Mouse (Mus musculus) ZHBTc4 (cell line): ENCODE measurements around the gene Eif4e1b.

Source experiments
- DNase-seq: peaks from one replicate; pipeline ENCODE4 v3.0.0-alpha.2; 2011; ENCODE audit warnings: low read depth, low spot score

Eif4e1b gene

DNA sequence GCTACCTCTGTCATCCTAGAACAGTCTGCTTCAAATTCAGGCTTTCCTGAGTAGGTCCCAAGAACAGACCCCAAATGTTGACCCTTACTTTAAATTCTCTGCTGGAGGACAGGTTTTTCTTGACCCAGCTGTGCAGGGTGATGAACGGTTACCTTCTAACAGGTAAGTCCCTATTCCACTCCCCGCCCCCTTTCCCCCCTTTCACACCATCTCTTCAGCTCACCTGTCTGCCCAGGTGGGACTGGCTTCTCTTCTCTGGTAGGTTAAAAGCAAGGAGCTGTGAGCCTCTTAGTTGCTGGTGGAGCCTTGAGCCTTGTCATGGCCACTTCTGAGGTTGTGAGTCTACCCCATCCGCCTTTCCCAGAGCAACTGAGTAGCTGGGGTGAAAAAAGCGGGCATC, at the start of gene Eif4e1b:
Eif4e1b (plus strand) TSS at position 301 of the 400 bp plus-strand sequence.
- DNase-seq: no peak

DNA sequence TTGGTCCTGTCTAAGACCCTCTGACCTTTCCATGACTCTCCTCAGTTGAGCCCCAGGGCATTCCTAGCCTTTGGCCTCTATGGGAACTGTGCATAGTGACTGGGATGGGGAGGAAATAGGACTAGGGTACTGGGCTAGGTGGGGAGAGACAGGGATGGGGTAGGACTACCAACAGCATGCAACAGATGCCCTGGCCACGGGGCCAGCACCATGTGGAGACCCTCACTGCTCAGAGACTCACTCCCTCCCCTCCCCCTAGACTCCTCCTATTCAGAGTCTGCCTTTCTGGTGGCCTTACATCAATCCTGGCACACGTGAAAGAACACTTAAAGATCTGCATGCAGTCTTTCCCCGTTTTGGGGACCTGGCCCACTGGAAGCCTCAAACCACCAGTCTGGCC, 46.9 kb upstream of the Eif4e1b start:
- DNase-seq: no peak

- DNase-seq: peak; percentile 84
Observed at GRCm38 (mm10) chr13:54737488-54738212, 46.1 kb upstream of the Eif4e1b start.

DNA sequence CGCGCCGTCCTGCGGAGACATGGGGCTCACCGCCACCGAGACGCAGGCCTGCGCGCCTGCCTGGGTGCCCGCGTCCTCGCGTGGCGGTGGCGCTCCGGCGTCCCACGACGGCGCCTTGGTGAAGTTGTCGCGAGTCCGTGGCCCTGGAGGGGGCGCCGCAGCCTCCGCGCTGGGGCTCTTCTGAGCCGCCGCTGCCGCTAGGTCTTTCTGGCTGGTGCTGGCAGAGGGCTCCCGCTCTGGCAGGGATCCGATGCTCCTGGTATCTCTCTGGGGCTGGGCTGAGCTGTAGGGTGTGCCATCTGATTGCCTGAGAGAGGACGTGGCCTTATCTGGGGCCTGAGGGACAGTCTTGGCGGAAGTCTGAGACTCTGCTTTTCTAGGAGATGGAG, 45.6 kb upstream of the Eif4e1b start:
- peak; percentile 74 for DNase-seq

DNA sequence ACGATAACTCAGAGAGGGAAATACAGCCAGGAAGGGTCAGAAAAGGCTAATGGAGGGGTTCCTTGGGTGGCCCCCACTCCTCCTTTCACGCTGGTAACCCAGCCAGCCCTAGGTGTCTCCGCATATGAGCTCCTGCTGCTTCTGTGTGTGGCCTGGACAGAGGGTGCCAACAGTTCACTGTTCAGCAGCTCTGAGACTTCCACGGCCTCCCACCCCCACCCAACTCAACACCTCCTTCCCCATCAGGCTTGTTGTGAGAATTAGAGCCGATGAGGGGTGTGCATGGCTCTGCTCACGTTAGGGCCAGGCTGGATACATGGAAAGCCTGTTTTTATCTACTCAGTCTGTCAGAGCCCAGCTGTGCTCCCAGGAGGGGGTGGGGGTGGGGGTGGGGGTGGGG, 37.7 kb upstream of the Eif4e1b start:
- no peak for DNase-seq

GRCm38 (mm10) chr13:54746896-54747295, 36.9 kb upstream of the Eif4e1b start:
- DNase-seq: no peak

DNA sequence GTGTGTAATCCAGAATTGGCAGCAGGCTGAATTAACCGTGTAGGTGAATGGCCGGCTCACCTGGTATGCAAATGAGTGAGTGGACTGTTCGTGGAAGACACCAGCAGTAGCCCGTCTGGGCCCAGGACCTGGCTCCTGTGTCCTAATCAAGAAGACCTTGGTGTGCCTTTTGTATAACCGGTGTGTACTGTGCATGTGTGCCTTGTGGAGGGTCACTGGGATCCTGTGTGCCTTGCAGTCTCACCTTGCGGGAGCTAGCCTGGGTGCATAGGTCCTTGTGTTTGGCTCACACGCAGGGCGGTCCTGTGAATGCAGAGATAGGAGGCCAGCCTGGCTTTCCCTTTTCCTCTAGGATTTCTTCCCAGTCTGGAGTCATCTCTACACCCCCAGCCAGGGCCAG, 35.6 kb upstream of the Eif4e1b start:
- DNase-seq: no peak

- no peak for DNase-seq
Observed at GRCm38 (mm10) chr13:54748721-54749060, 35.1 kb upstream of the Eif4e1b start.

GRCm38 (mm10) chr13:54749061-54749863, 34.5 kb upstream of the Eif4e1b start:
- DNase-seq: peak; percentile 44

- DNase-seq: peak; percentile 26
Observed at GRCm38 (mm10) chr13:54749864-54750411, 33.9 kb upstream of the Eif4e1b start, which contains the start of gene Gprin1. Gene Gprin1, minus strand, starts transcription at chr13:54749874.

- peak; percentile 54 for DNase-seq
Observed at GRCm38 (mm10) chr13:54750699-54751098, 33.1 kb upstream of the Eif4e1b start.

DNA sequence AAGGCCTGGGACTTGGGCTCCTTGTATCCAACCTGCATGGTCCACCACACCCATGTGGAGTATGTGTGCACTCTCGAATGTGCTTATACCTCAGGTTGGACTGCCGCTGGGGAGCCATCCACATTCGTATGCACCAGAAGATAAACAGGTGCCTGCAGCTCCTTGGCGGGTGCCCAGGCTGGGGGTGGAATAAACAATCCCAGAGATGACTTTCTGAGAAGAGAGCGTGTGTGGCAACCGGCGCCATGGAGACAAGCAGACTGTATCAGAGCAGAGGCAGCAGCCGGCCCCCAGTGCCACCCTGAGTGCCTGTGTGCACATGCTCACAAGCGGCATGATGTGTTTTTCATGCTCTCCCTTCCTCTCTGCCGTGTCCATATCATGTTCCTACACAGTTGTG, 31.1 kb upstream of the Eif4e1b start:
- DNase-seq: no peak

DNA sequence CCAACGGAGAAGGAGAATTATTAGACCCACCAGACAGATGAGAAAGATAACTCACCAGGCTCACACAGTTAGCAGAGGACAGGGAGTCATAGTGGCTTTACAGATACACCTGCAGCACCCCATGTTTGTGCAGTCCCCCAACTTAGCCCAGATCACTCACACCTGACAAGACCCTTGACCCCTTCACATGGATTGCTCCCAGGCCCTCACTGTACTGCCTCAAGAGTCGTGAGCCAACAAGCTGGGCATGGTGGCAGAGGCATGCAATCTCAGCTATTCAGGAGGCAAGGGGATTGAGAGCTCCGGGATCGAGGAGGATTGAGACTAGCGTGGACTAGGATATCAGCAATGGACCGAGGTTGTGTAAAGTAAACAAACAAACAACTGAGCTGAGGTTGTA, 30.1 kb upstream of the Eif4e1b start:
- no peak for DNase-seq

DNA sequence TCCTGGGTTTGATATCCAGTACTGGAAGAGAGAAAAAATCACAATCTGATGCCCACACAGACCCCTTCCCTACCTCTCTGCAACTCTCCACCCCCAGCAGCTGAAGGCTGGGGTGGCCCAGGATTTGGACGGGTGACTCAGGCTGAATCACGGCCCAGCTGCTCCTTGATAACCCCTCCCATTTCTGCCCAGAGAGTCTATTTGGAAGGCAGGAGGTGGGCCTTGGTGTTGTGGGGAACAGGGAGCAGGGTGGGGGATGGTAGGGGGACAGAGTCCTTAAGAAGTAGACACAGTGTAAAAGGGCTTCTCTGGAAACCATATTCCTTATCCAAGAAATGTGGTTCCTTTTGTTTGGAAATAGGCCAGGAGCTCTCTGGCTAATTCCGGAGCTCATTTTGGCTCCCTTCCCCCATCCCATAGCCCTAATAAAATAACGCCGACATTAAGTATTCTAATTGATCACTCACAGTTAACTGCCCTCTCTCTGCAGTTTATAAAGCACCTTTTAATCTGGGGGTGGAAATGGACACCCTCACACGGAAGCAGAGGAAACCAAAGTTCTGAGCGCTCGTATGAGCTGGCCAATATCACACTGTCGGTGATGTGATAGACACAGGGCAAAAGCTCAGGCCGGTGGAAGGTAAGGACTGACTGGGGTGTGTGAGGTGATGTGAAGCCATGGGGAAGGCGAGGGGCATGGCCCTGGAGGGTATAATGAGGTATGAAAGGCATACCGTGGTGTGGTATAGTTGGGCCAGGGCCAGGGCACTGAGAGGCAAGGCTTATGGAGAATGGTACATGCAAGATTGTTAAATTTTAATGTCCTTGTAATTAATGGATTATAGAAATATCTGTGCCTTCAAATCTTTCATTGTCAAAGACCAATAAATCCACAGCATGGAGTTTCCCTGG, 29.4 kb upstream of the Eif4e1b start:
- DNase-seq: no peak

DNA sequence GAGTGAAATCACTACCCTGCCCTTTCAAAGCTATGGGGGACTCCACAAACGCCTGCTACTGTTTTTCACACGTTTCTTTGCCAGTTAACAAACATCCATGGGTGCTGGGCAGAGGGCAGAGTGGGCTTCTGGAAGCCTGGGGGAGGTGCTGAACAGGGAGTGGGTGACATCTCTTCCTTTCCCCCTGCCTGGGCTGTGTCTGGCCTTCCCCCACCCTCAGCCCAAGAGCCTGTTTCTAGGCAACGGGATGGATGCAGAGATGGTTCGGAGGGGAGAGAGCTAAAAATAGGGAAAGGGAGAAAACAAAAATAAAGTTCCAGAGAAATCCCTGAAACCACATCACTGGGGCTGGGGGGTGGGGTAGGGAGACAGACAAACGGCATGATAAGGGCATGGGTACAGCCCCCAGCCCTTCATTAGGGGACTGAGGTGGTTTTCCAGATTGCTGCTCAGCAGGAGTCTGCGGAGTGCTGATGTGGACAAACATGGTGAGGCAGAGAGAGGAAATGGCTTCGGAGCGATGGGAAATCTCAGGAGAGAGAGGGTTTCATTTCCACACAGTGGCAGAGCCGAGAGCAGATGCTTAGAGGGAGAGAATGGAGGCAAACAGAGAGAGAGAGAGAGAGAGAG, 28.5 kb upstream of the Eif4e1b start:
- no peak for DNase-seq

GRCm38 (mm10) chr13:54756156-54756712, 27.6 kb upstream of the Eif4e1b start:
- no peak for DNase-seq

DNA sequence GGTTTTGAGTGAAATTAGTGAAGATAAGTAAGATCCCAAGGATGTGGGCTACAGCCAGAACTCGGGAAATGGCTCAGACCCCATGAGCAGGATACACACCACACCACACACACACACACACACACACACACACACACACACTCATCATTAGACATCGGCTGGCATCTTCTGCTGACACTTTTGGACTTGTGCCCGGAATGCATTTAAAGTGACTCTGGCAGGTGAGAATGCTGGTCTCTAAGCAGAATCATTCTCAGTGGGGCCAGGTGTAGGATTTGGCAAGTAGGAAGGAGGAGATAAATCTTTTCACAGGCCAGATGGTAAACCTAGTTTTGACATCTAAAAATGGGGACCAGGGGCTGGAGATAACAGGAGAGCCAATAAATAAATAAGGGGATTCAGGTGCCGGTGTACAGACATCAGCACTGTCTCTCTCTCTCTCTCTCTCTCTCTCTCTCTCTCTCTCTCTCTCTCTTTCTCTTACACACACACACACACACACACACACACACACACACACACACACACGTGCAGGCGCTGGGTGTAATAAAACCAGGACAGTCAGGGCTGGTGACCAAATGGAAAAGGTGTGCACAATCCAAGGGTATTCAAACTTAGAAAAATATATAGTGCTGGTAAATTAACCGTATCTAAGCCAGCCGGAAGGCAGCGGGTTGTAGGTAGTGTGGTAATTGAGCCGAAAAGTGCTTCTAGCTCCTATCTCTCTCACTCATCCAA, 26.5 kb upstream of the Eif4e1b start:
- DNase-seq: no peak

DNA sequence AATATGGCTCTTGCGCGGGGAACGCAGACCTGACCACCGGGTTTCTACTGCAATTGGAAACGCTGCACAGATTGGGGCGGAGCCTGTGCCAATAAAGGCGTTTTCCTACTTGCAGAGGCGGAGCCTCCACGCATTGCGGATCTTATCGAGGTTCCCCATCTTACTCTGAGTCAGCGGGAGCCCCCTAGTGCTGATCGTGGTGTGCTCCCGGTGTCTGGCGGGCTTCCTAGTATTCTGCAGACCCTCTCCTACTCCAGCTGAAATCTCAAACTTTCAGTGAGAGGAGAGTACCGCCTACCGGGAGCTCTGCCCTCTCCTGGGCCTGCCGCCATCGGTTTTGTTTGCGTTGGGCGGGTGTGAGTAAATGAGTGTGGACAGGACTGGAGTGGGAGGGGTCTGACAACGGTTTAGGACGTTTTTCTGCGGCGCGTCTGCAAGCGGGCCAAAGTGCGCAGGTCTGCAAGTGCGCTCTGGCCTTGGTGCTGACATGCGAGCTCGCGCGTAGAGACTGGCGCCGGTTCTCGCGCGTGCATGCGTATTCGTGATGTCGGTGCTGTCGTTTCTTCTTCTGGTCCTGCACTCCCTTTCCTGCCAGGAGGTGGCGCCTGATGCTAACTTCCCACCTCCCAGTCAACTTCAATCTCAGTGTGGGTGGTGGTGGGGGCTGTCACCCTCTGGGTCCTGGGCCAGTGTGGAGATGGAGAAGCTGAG, 25.6 kb upstream of the Eif4e1b start:
- DNase-seq: peak; percentile 99

- no peak for DNase-seq
Observed at GRCm38 (mm10) chr13:54758756-54759470, 24.9 kb upstream of the Eif4e1b start.
